Mouse (Mus musculus): ENCODE measurements around the gene Kcnma1.

GRCm38 (mm10) chr14:23786687-23787073, 227.6 kb downstream of the Kcnma1 start:
- TF ChIP-seq CTCF (IDR thresholded peaks at IDR 0.05; ENCODE audit: extremely low read depth, insufficient read depth, insufficient read length, insufficient replicate concordance) (no peak), POLR2A (IDR thresholded peaks at IDR 0.05; ENCODE audit: low read depth, low read length) (no peak)
